Mouse (Mus musculus): ENCODE results near the gene Ski. TPM values are rescaled to one million over a fixed set of nuclear protein-coding genes. Genes with fewer than 3 reads are reported as not detected.
A peak's percentile ranks its signal among the peaks of the same experiment; 100 is the strongest.

Ski gene
- polyA plus RNA-seq, 1 experiment from 2014 or later, result 15.5 TPM

- Histone ChIP-seq H3K4me1 (replicated peaks; ENCODE audit: insufficient read depth, low read length) (peaks cover 33% of the 10 kb centered on the region), H3K27ac (peak overlapping the region; percentile 64), H3K9ac (ENCODE audit: low read depth, low read length) (0 out of 2 replicates have a peak overlapping the region, but pooled peaks have one; percentile 27), H3K4me2 (ENCODE audit: low read length) (no peak overlapping the region), H3K4me3 (replicated peaks; ENCODE audit: low read depth, low read length) (no peak overlapping the region), H3K9me3 (replicated peaks; ENCODE audit: low read length) (no peaks in the 10 kb centered on the region), H3K27me3 (ENCODE audit: insufficient read depth, low read length) (no peaks in the 10 kb centered on the region), H3K36me3 (ENCODE audit: insufficient read depth, low read length) (peaks cover 18% of the 10 kb centered on the region)
- DNase-seq (ENCODE audit: low spot score), result no peak
- ATAC-seq (replicated peaks; ENCODE audit: low FRiP score, low read depth), result no peak; the same call in 1 of the 2 replicates
- TF ChIP-seq CTCF (IDR thresholded peaks at IDR 0.05; ENCODE audit: low read depth), result no peak
- 53% methylated on average over 7 of the region's 7 CpGs for WGBS
These were observed 59.7 kb downstream of the Ski start for GRCm38 (mm10) chr4:155162433-155163319.

- Histone ChIP-seq H3K27ac (no peak overlapping the region), H3K27me3 (ENCODE audit: insufficient read depth, low read length) (no peaks in the 10 kb centered on the region), H3K9ac (ENCODE audit: low read depth, low read length) (no peak overlapping the region), H3K4me3 (replicated peaks; ENCODE audit: low read depth, low read length) (no peak overlapping the region), H3K4me1 (replicated peaks; ENCODE audit: insufficient read depth, low read length) (peaks cover 20% of the 10 kb centered on the region), H3K4me2 (ENCODE audit: low read length) (no peak overlapping the region), H3K36me3 (ENCODE audit: insufficient read depth, low read length) (peaks cover 44% of the 10 kb centered on the region), H3K9me3 (replicated peaks; ENCODE audit: low read length) (no peaks in the 10 kb centered on the region)
- 71% methylated on average over 8 of the region's 8 CpGs for WGBS
- TF ChIP-seq CTCF (IDR thresholded peaks at IDR 0.05; ENCODE audit: low read depth), result no peak
- ATAC-seq (replicated peaks; ENCODE audit: low FRiP score, low read depth), result no peak
- no peak for DNase-seq (ENCODE audit: low spot score)
These were observed 63.9 kb downstream of the Ski start for GRCm38 (mm10) chr4:155158543-155158917.

GRCm38 (mm10) chr4:155157871-155158542 lies 64.4 kb downstream of the Ski start:
- WGBS, result 87% methylated on average over 27 of the region's 27 CpGs
- no peaks in the 10 kb centered on the region for H3K27me3 ChIP-seq (ENCODE audit: insufficient read depth, low read length)
- no peak for DNase-seq (ENCODE audit: low spot score)
- ATAC-seq (replicated peaks; ENCODE audit: low FRiP score, low read depth), result no peak
- no peak overlapping the region for H3K9ac ChIP-seq (ENCODE audit: low read depth, low read length)
- no peak overlapping the region for H3K27ac ChIP-seq
- no peaks in the 10 kb centered on the region for H3K9me3 ChIP-seq (replicated peaks; ENCODE audit: low read length)
- no peak for TF ChIP-seq CTCF (IDR thresholded peaks at IDR 0.05; ENCODE audit: low read depth)
- H3K4me2 ChIP-seq (ENCODE audit: low read length), result no peak overlapping the region
- peaks cover 15% of the 10 kb centered on the region for H3K4me1 ChIP-seq (replicated peaks; ENCODE audit: insufficient read depth, low read length)
- no peak overlapping the region for H3K4me3 ChIP-seq (replicated peaks; ENCODE audit: low read depth, low read length)
- peaks cover 44% of the 10 kb centered on the region for H3K36me3 ChIP-seq (ENCODE audit: insufficient read depth, low read length)

GRCm38 (mm10) chr4:155156734-155157133 lies 65.7 kb downstream of the Ski start:
- no peak overlapping the region for H3K4me2 ChIP-seq (ENCODE audit: low read length)
- no peak overlapping the region for H3K9ac ChIP-seq (ENCODE audit: low read depth, low read length)
- TF ChIP-seq CTCF (IDR thresholded peaks at IDR 0.05; ENCODE audit: low read depth), result no peak
- H3K9me3 ChIP-seq (replicated peaks; ENCODE audit: low read length), result no peaks in the 10 kb centered on the region
- no peak overlapping the region for H3K4me3 ChIP-seq (replicated peaks; ENCODE audit: low read depth, low read length)
- DNase-seq (ENCODE audit: low spot score), result no peak
- ATAC-seq (replicated peaks; ENCODE audit: low FRiP score, low read depth), result no peak
- WGBS, result 90% methylated on average over 17 of the region's 17 CpGs
- H3K36me3 ChIP-seq (ENCODE audit: insufficient read depth, low read length), result peaks cover 44% of the 10 kb centered on the region
- H3K4me1 ChIP-seq (replicated peaks; ENCODE audit: insufficient read depth, low read length), result peaks cover 8% of the 10 kb centered on the region
- H3K27me3 ChIP-seq (ENCODE audit: insufficient read depth, low read length), result no peaks in the 10 kb centered on the region
- H3K27ac ChIP-seq, result no peak overlapping the region

GRCm38 (mm10) chr4:155154986-155155385 lies 67.4 kb downstream of the Ski start:
- ATAC-seq (replicated peaks; ENCODE audit: low FRiP score, low read depth), result no peak
- no peak overlapping the region for H3K4me2 ChIP-seq (ENCODE audit: low read length)
- TF ChIP-seq CTCF (IDR thresholded peaks at IDR 0.05; ENCODE audit: low read depth), result no peak
- no peaks in the 10 kb centered on the region for H3K9me3 ChIP-seq (replicated peaks; ENCODE audit: low read length)
- H3K36me3 ChIP-seq (ENCODE audit: insufficient read depth, low read length), result peaks cover 44% of the 10 kb centered on the region
- 42% methylated on average over 11 of the region's 11 CpGs for WGBS
- no peak overlapping the region for H3K27ac ChIP-seq
- no peak for DNase-seq (ENCODE audit: low spot score)
- H3K4me1 ChIP-seq (replicated peaks; ENCODE audit: insufficient read depth, low read length), result peaks cover 17% of the 10 kb centered on the region
- H3K9ac ChIP-seq (ENCODE audit: low read depth, low read length), result no peak overlapping the region
- H3K27me3 ChIP-seq (ENCODE audit: insufficient read depth, low read length), result no peaks in the 10 kb centered on the region
- no peak overlapping the region for H3K4me3 ChIP-seq (replicated peaks; ENCODE audit: low read depth, low read length)

- H3K4me3 ChIP-seq (replicated peaks; ENCODE audit: low read depth, low read length), result no peak overlapping the region
- no peak overlapping the region for H3K4me2 ChIP-seq (ENCODE audit: low read length)
- DNase-seq (ENCODE audit: low spot score), result no peak
- no peaks in the 10 kb centered on the region for H3K9me3 ChIP-seq (replicated peaks; ENCODE audit: low read length)
- H3K4me1 ChIP-seq (replicated peaks; ENCODE audit: insufficient read depth, low read length), result peaks cover 27% of the 10 kb centered on the region
- H3K9ac ChIP-seq (ENCODE audit: low read depth, low read length), result no peak overlapping the region
- no peak for ATAC-seq (replicated peaks; ENCODE audit: low FRiP score, low read depth)
- H3K36me3 ChIP-seq (ENCODE audit: insufficient read depth, low read length), result peaks cover 33% of the 10 kb centered on the region
- no peak overlapping the region for H3K27ac ChIP-seq
- no peaks in the 10 kb centered on the region for H3K27me3 ChIP-seq (ENCODE audit: insufficient read depth, low read length)
- no peak for TF ChIP-seq CTCF (IDR thresholded peaks at IDR 0.05; ENCODE audit: low read depth)
- 73% methylated on average over 3 of the region's 3 CpGs for whole genome bisulfite sequencing
These were observed 68.9 kb downstream of the Ski start for GRCm38 (mm10) chr4:155153389-155154072.
